Mouse (Mus musculus) liver, embryonic 14.5 days (tissue): ENCODE data around the gene Tec. TPM values are rescaled to one million over a fixed set of nuclear protein-coding genes. Genes with fewer than 3 reads are reported as not detected.

Experiments used
- ATAC-seq: fragments of 200-750 bp; cut with Nextera tagmentation; 2 replicates; pipeline ENCODE4 v1.8.0; 2017; ENCODE audit warnings: moderate number of reproducible peaks, mild to moderate bottlenecking, moderate library complexity; ENCODE audit not compliant: insufficient read depth
- DNase-seq, 3 experiments: peaks; one replicate each; pipeline ENCODE4 v3.0.0-alpha.2; 2012 to 2013; ENCODE audit warnings: low read depth in 3 of 3, low spot score in 3 of 3
- H3K27ac ChIP-seq: fragments of 300-500 bp; sonication (generic); 2 replicates; pipeline ENCODE4 v1.5.1; 2014; ENCODE audit warnings: moderate library complexity, mild to moderate bottlenecking, control low read depth, inconsistent platforms
- H3K27me3 ChIP-seq: fragments of 300-500 bp; sonication (generic); 2 replicates; pipeline ENCODE4 v1.6.1; 2014; ENCODE audit warnings: mild to moderate bottlenecking, low read length, moderate library complexity; ENCODE audit not compliant: control insufficient read depth, insufficient read depth
- H3K36me3 ChIP-seq: fragments of 300-500 bp; sonication (generic); replicated peaks from 2 replicates; pipeline ENCODE4 v1.6.1; 2014; ENCODE audit warnings: low read depth; ENCODE audit not compliant: control insufficient read depth, insufficient read depth
- H3K4me1 ChIP-seq, 2 experiments: fragments of 200-500 bp in 1 of 2; fragments of 300-500 bp in 1 of 2; sonication (generic) in 1 of 2; replicated peaks; 2 replicates each; pipeline ENCODE4 v1.6.1; 2012 to 2014; ENCODE audit warnings: antibody characterized with exemption in 1 of 2, inconsistent platforms in 1 of 2, low read length in 1 of 2; ENCODE audit not compliant: control insufficient read depth in 2 of 2, insufficient read depth in 2 of 2
- H3K4me2 ChIP-seq: fragments of 300-500 bp; sonication (generic); 2 replicates; pipeline ENCODE4 v1.6.1; 2014; ENCODE audit warnings: low read depth, mild to moderate bottlenecking, control low read depth, moderate library complexity
- H3K4me3 ChIP-seq, 2 experiments: fragments of 200-500 bp in 1 of 2; fragments of 300-500 bp in 1 of 2; sonication (generic) in 1 of 2; 2 replicates each; pipeline ENCODE4 v1.5.1; 2012 to 2014; ENCODE audit warnings: low read depth in 2 of 2, low read length in 2 of 2, mild to moderate bottlenecking in 2 of 2, control low read depth in 1 of 2, inconsistent platforms in 1 of 2, moderate library complexity in 1 of 2; ENCODE audit not compliant: insufficient read depth in 1 of 2
- H3K9ac ChIP-seq: fragments of 300-500 bp; sonication (generic); replicated peaks from 2 replicates; pipeline ENCODE4 v1.6.1; 2014; ENCODE audit warnings: mild to moderate bottlenecking, control low read depth, moderate library complexity
- H3K9me3 ChIP-seq: fragments of 300-500 bp; sonication (generic); 2 replicates; pipeline ENCODE4 v1.6.1; 2016; ENCODE audit warnings: low read length, mixed read lengths; ENCODE audit not compliant: control insufficient read depth
- CTCF ChIP-seq: IDR thresholded peaks from 2 replicates; pipeline ENCODE4 v1.5.1; 2016; ENCODE audit warnings: antibody characterized with exemption, low read depth, control low read depth
- EP300 ChIP-seq: IDR thresholded peaks from 2 replicates; pipeline ENCODE4 v1.6.1; 2016; ENCODE audit warnings: antibody characterized with exemption, low read depth
- WGBS: fragments of 180-500 bp; shearing (Covaris S2); extraction: QIAGEN DNeasy Blood & Tissue Kit; methylation state at CpG from one replicate; pipeline ENCODE4 v1.1.7; 2014; ENCODE audit not compliant: insufficient replicate concordance; 5-methylcytosine and 5-hydroxymethylcytosine counted together
- polyA plus RNA-seq, 2 experiments: library from polyadenylated mRNA; depleted of rRNA in 1 of 2; stranded (reverse) in 1 of 2; unstranded in 1 of 2; fragments of >200 nt; fragmentation: Nextera tagmentation in 1 of 2; extraction: Ambion mirVana in 1 of 2; gene quantifications; 2 replicates each; pipeline versions ENCODE4 v1.2.1 to v1.2.3; 2012 to 2014

The Tec gene
- polyA plus RNA-seq, 2 experiments = 1.9 to 3.3 TPM

DNA sequence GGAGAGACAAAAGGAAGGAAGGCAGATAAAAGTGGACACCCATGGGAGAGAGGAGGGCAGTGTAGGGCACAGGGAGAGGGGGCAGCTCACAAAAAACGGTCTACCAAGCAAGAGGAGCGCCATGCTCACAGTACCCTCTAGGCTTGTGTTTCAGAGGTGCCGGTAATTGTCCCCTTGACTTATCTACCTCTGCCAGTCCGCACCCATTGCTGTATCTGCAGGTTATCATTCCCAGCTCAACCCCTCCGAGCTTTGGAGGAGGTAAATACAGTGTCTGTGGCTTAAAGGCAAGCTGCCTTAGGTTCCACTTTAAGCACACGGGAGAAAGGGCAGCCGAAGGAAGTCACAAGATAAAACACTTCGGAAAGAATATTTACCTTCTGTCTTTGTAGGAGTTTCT is 31.0 kb upstream of the Tec start:
- DNase-seq (no peak), ATAC-seq (no peak)
- H3K9me3 ChIP-seq = no peaks in the 10 kb centered on the region
- no peak for TF ChIP-seq CTCF
- TF ChIP-seq EP300 = no peak
- no peak overlapping the region for H3K9ac ChIP-seq
- 30% methylated on average over 8 of the region's 8 CpGs for WGBS
- H3K4me2 ChIP-seq = no peak overlapping the region
- H3K4me1 ChIP-seq = peaks cover 0 to 26% of the 10 kb centered on the region in 2 experiments; a peak in 3 of 4 replicates
- no peaks in the 10 kb centered on the region for H3K27me3 ChIP-seq
- no peak overlapping the region for H3K4me3 ChIP-seq
- H3K27ac ChIP-seq = no peak overlapping the region
- H3K36me3 ChIP-seq = no peaks in the 10 kb centered on the region

DNA sequence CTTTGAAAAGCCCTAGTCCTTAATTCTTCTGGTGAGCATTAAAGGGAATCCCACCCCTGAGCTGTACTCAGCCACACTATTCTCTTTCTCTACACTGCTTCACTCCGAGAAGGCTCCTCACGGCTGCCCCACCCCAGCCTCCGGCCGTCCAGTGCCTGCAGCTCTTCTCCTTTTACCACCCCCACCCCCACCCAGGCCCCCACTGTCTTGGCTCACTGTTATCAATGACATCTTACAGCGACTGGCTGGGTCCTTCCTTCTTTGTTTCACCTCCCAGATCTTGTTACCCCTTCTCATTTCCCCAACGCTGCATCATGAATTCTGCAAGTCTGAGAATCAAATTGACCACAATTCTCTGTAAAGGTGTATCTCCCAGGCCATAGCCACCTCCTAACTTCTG is 29.7 kb upstream of the Tec start:
- no peaks in the 10 kb centered on the region for H3K36me3 ChIP-seq
- H3K27me3 ChIP-seq = no peaks in the 10 kb centered on the region
- DNase-seq = no peak
- peaks cover 0 to 26% of the 10 kb centered on the region in 2 experiments; a peak in 3 of 4 replicates for H3K4me1 ChIP-seq
- H3K4me2 ChIP-seq = no peak overlapping the region
- TF ChIP-seq EP300 (no peak), CTCF (no peak)
- ATAC-seq = no peak
- H3K4me3 ChIP-seq = no peak overlapping the region
- no peak overlapping the region for H3K9ac ChIP-seq
- H3K9me3 ChIP-seq = no peaks in the 10 kb centered on the region
- 4% methylated on average over 6 of the region's 6 CpGs for WGBS
- no peak overlapping the region for H3K27ac ChIP-seq

DNA sequence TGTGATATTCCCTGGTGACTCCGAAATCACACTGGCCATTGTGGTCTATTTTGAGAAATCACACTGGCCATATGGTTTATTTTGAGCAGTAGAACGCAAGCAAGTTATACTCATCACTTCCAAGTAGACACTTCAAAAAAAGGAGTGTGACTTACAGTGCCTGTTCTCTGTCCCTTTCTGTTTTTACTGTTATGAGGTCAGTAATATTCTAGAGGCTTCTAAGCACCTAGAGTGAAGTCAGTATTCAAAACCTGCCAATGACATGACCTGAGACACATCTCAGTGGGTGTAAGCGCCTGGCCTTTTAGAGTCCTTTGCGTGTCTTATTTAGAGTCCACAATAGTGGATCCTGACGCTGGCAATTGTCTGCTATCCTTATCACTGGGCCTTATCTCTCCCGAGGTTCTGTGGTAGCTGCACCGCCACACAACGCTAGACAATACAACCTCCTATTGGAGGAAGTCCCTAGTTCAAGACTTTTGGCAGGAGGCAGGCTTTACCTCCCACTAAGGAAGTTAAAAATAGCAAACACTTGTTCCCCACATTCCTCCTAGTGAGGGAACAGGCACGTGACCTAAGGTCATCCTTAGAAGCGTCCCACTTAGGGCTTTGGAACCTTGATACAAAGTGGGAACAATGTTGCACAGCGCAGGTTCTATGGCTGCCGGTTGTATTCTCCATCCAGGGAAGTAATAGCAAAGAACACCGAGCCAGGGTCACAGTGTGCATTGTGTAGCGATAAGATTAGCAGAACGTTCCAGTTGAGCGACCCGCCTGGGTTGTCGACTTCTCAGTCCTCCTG is 28.4 kb upstream of the Tec start:
- H3K4me2 ChIP-seq = peak overlapping the region; percentile 4; the same call in 1 of the 2 replicates
- no peak overlapping the region for H3K9ac ChIP-seq
- H3K4me3 ChIP-seq = no peak overlapping the region
- TF ChIP-seq EP300 = no peak
- TF ChIP-seq CTCF = no peak
- H3K27ac ChIP-seq = no peak overlapping the region
- no peak for DNase-seq
- no peaks in the 10 kb centered on the region for H3K9me3 ChIP-seq
- H3K36me3 ChIP-seq = no peaks in the 10 kb centered on the region
- ATAC-seq = peak; percentile 37
- 27% methylated on average over 18 of the region's 18 CpGs for WGBS
- H3K4me1 ChIP-seq = peaks cover 0 to 26% of the 10 kb centered on the region in 2 experiments; a peak in 3 of 4 replicates
- H3K27me3 ChIP-seq = no peaks in the 10 kb centered on the region

DNA sequence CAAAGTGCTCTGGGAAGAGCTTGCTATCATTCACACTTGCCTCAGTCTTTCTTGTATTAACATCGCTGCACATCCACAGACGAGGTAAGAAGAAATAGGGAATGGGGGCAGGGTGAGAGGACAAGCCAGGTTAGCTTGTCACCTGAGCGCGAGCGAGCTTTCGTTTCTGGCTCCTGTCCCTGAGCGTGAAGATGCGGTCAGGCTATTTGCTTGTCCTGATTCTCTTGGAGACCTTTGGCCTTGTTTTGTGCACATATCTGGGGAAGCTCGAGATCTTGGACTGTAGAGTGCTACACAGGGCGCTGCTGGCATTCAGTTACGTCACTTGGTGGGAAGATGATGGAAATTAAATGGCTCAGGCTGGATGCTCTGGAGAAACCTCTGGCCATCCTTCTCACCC is 27.0 kb upstream of the Tec start:
- H3K27ac ChIP-seq = no peak overlapping the region
- H3K27me3 ChIP-seq = no peaks in the 10 kb centered on the region
- H3K4me2 ChIP-seq = no peak overlapping the region
- no peak overlapping the region for H3K4me3 ChIP-seq
- TF ChIP-seq CTCF (no peak), EP300 (no peak)
- ATAC-seq (no peak), DNase-seq (no peak)
- H3K9ac ChIP-seq = no peak overlapping the region
- peaks cover 0 to 27% of the 10 kb centered on the region in 2 experiments; a peak in 3 of 4 replicates for H3K4me1 ChIP-seq
- no peaks in the 10 kb centered on the region for H3K9me3 ChIP-seq
- H3K36me3 ChIP-seq = no peaks in the 10 kb centered on the region
- 79% methylated on average over 11 of the region's 11 CpGs for WGBS

DNA sequence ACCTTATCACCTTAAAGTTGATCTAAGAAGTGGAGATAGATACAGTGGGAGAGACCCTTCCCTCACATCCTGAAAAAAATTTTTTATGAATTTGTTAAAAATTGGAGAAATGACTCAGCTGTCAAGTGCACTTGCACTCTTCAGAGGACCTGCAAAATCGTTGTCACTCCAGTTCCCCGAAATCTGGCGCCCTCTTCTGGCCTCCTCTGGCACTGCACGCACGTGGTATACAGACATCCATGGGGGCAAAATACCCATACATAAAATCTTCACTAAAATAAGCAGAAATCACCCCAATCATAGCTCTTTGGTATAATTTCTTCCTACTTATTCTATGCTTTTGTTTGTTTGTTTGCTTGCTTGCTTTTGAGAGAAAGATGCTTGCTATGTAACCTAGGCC is 25.7 kb upstream of the Tec start:
- Histone ChIP-seq H3K4me1 (peaks cover 0 to 21% of the 10 kb centered on the region in 2 experiments; a peak in 2 of 4 replicates), H3K9me3 (no peaks in the 10 kb centered on the region), H3K4me3 (no peak overlapping the region), H3K9ac (no peak overlapping the region), H3K27ac (no peak overlapping the region), H3K36me3 (no peaks in the 10 kb centered on the region), H3K4me2 (no peak overlapping the region), H3K27me3 (no peaks in the 10 kb centered on the region)
- ATAC-seq (no peak), DNase-seq (no peak)
- WGBS = 52% methylated on average over 5 of the region's 5 CpGs
- no peak for TF ChIP-seq EP300
- TF ChIP-seq CTCF = peak; percentile 83
